24 mouse cellular contexts compared by ENCODE assay signal in genomic region chr19:61244721-61245436, GRCm38 (mm10). TPM values are rescaled to one million over a fixed set of nuclear protein-coding genes. Genes with fewer than 3 reads are reported as not detected.
DNase-seq lines count a peak whose midpoint lies in the region; ATAC-seq and TF ChIP-seq lines count a peak whose summit lies in the region.
"Had no signal": no experiment of that assay in that cellular context is flagged by ENCODE, and none has a peak within 500 bp of the region (broad histone marks: within the 10 kb centered on the region; RNA-seq: fewer than 3 reads in every experiment).

No protein-coding gene starts in this region.

- 49% methylated on average over 5 of the region's 5 CpGs for WGBS in macrophage (ENCODE audit: missing documents)
- WGBS in hindbrain, postnatal 0 days = 73% methylated on average over 5 of the region's 5 CpGs

- H3K4me3 ChIP-seq in macrophage (ENCODE audit: inconsistent target) = no peak overlapping the region
- no peak overlapping the region for H3K4me3 ChIP-seq in hindbrain, postnatal 0 days (ENCODE audit: low read length)
- H3K4me3 ChIP-seq: forebrain, embryonic 13.5 days; heart, embryonic 13.5 days; hindbrain, embryonic 10.5 days had no signal

- no peaks in the 10 kb centered on the region for H3K36me3 ChIP-seq in macrophage (ENCODE audit: inconsistent target)
- H3K36me3 ChIP-seq in hindbrain, postnatal 0 days (ENCODE audit: insufficient read depth, low read length) = no peaks in the 10 kb centered on the region
- H3K36me3 ChIP-seq: heart, embryonic 13.5 days; hindbrain, embryonic 10.5 days had no signal

- peak; percentile 11 for DNase-seq in kidney, adult 9 months
- DNase-seq in kidney, postnatal 25 days = no peak
- DNase-seq in 416B (ENCODE audit: low read depth) = peak; percentile 80
- DNase-seq in MEL-GATA-1-ER (ENCODE audit: extremely low read depth, low read depth) = peak; percentile 98
- no peak for DNase-seq in yolk sac, embryonic 10.5 days (ENCODE audit: low spot score)
- no peak for DNase-seq in hindbrain, postnatal 0 days (ENCODE audit: low spot score)
- DNase-seq in left cerebral cortex, postnatal 10 days (ENCODE audit: extremely low spot score in 1 of 2, low spot score in 2 of 2) = no peak
- DNase-seq: cerebellum, adult 18-20 months; right cerebral cortex, adult 18-20 months; thymus, postnatal 25 days had no signal

- no peak overlapping the region for H3K4me2 ChIP-seq in hindbrain, postnatal 0 days (ENCODE audit: low read depth, low read length)
- H3K4me2 ChIP-seq: forebrain, embryonic 13.5 days; heart, embryonic 13.5 days had no signal

- no peaks in the 10 kb centered on the region for H3K27me3 ChIP-seq in hindbrain, postnatal 0 days (ENCODE audit: insufficient read depth, low read length)
- H3K27me3 ChIP-seq: forebrain, embryonic 13.5 days; heart, embryonic 13.5 days had no signal

- H3K9me3 ChIP-seq in hindbrain, postnatal 0 days (ENCODE audit: low read length) = no peaks in the 10 kb centered on the region
- H3K9me3 ChIP-seq: forebrain, embryonic 13.5 days; heart, embryonic 13.5 days; hindbrain, embryonic 10.5 days had no signal

- no peak for TF ChIP-seq CTCF in hindbrain, postnatal 0 days (IDR thresholded peaks at IDR 0.05; ENCODE audit: low read depth)

- intact Hi-C loops in left cerebral cortex, postnatal 10 days (cut with DNase I) = no loop called here

- H3K9ac ChIP-seq in hindbrain, postnatal 0 days (replicated peaks; ENCODE audit: low read length) = no peak overlapping the region
- H3K9ac ChIP-seq: forebrain, embryonic 13.5 days; heart, embryonic 13.5 days; liver, embryonic 14.5 days had no signal

- ATAC-seq in hindbrain, postnatal 0 days = no peak
- ATAC-seq: activated CD4-positive, CD25-positive, alpha-beta regulatory T cell, adult 4 months; forebrain, embryonic 13.5 days had no signal

- H3K79me2 ChIP-seq in macrophage (ENCODE audit: inconsistent target) = no peaks in the 10 kb centered on the region

- no peaks in the 10 kb centered on the region for H3K4me1 ChIP-seq in hindbrain, postnatal 0 days (ENCODE audit: insufficient read depth, low read length)
- H3K4me1 ChIP-seq: forebrain, embryonic 13.5 days; heart, embryonic 13.5 days; hindbrain, embryonic 10.5 days had no signal

- H3K27ac ChIP-seq in macrophage = peak overlapping the region; percentile 76
- no peak overlapping the region for H3K27ac ChIP-seq in hindbrain, postnatal 0 days
- H3K27ac ChIP-seq: forebrain, embryonic 13.5 days; heart, embryonic 13.5 days; hindbrain, embryonic 10.5 days; kidney, postnatal 0 days; liver, embryonic 14.5 days had no signal

RNA-seq across cellular contexts. Expression of gene Csf2ra, which starts 16.6 kb away (rescaled TPM):
- 1,000 to 10,000 TPM in 3 of 26 experiments, 100 to 1,000 TPM in 23; 415 to 1,124 (median 731) TPM for total RNA-seq in macrophage (2018; cell fraction: chromatin; rRNA removed)
- total RNA-seq in macrophage (2018; cell fraction: cytosol; rRNA removed) = 100 to 1,000 TPM in 8 of 26 experiments, 10 to 100 TPM in 18; 57.6 to 137 (median 87.6) TPM
- 100 to 1,000 TPM; 247 to 598 (median 373) TPM for total RNA-seq in macrophage (2018; cell fraction: nucleus; rRNA removed)
- 95.2 to 123 TPM (median 109 TPM) in 3 replicates for polyA plus RNA-seq in macrophage (2018)
- 39.6 and 48.2 TPM in 2 replicates for total RNA-seq in hindbrain, postnatal 0 days (2014; rRNA removed)
- polyA plus RNA-seq in hindbrain, postnatal 0 days (2015; fragmentation: Nextera tagmentation; extraction: Ambion mirVana) = 36.3 and 44.1 TPM in 2 replicates
- 10 to 100 TPM; 36.2 to 42.3 TPM for total RNA-seq in left cerebral cortex, postnatal 10 days (2021)

RNA-seq across cellular contexts. Expression of gene Gm21060, which starts 52.0 kb away (rescaled TPM):
- not detected for total RNA-seq in macrophage (2018; cell fraction: chromatin; rRNA removed)
- not detected for total RNA-seq in macrophage (2018; cell fraction: cytosol; rRNA removed)
- not detected for total RNA-seq in macrophage (2018; cell fraction: nucleus; rRNA removed)
- polyA plus RNA-seq in macrophage (2018) = not detected in 3 replicates
- not detected in 2 replicates for total RNA-seq in hindbrain, postnatal 0 days (2014; rRNA removed)
- polyA plus RNA-seq in hindbrain, postnatal 0 days (2015; fragmentation: Nextera tagmentation; extraction: Ambion mirVana) = not detected in 2 replicates
- total RNA-seq in left cerebral cortex, postnatal 10 days (2021) = not detected
- total RNA-seq: adrenal gland, postnatal 4 days; gastrocnemius, postnatal 4 days; left cerebral cortex, postnatal 25 days; megakaryocyte-erythroid progenitor cell, adult 5-6 weeks had no signal
- polyA plus RNA-seq: activated CD4-positive, CD25-positive, alpha-beta regulatory T cell, adult 4 months; forebrain, embryonic 13.5 days; heart, embryonic 13.5 days; hindbrain, embryonic 10.5 days; intestine, embryonic 14.5 days; kidney, postnatal 0 days; liver, embryonic 14.5 days; neural tube, embryonic 14.5 days; spleen, adult 2 months had no signal

Comparison
In these comparisons a context has a peak if more than half of its experiments do, and no peak if none do; other contexts are left out.
1. DNase-seq: peak in kidney, adult 9 months (single experiment), 416B (single experiment) and MEL-GATA-1-ER (single experiment); none in kidney, postnatal 25 days (0 of 2), yolk sac, embryonic 10.5 days (single experiment), hindbrain, postnatal 0 days (single experiment) and left cerebral cortex, postnatal 10 days (0 of 2).